Mouse (Mus musculus) large intestine, adult 2 months (tissue): ENCODE measurements at regions not wholly inside any gene's neighbourhood (a gene's known extent, or its start where the extent isn't known, plus 50 kb on each side); places are given as distances from the start of the nearest gene placed in this dataset.
A peak's percentile ranks its signal among the peaks of the same experiment; 100 is the strongest.

ENCODE experiments used
- DNase-seq: peaks from one replicate; pipeline ENCODE4 v3.0.0-alpha.2; 2012; ENCODE audit warnings: low read depth, low spot score
- WGBS: fragments of 180-500 bp; shearing (Covaris S2); methylation state at CpG from one replicate; pipeline ENCODE4 v1.1.7; 2018; 5-methylcytosine and 5-hydroxymethylcytosine counted together

GRCm38 (mm10) chr6:98872334-98872733 lies 529.8 kb upstream of the Gm765 start:
- WGBS, result 44% methylated on average over 3 of the region's 3 CpGs
- DNase-seq, result no peak

DNA sequence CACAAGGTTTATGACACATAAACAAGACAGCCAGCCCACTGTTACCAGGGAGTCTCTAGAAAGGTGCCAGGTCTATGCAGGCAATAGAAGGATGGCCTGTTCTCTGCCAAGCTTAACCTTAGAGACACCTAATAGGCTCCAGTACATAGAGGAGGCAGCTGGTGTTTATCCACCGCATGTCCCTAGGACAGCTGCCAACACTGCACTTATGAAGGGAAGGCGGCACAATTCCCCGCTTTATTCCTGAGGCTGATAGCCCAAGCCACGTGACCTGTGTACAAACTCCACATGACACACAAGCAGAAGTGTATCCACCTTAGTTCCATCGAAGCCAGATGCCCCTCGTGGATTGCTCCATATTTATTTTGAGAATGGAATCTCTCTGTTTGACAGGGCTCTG lies 527.2 kb upstream of the Gm765 start:
- no peak for DNase-seq
- 29% methylated on average over 6 of the region's 6 CpGs for WGBS

- no peak for DNase-seq
- WGBS, result 74% methylated on average over 2 of the region's 2 CpGs
Observed at GRCm38 (mm10) chr6:98864306-98864705, 521.8 kb upstream of the Gm765 start.

GRCm38 (mm10) chr6:98855958-98856357 lies 513.4 kb upstream of the Gm765 start:
- WGBS, result 95% methylated on average over 1 of the region's 1 CpGs
- DNase-seq, result no peak

DNA sequence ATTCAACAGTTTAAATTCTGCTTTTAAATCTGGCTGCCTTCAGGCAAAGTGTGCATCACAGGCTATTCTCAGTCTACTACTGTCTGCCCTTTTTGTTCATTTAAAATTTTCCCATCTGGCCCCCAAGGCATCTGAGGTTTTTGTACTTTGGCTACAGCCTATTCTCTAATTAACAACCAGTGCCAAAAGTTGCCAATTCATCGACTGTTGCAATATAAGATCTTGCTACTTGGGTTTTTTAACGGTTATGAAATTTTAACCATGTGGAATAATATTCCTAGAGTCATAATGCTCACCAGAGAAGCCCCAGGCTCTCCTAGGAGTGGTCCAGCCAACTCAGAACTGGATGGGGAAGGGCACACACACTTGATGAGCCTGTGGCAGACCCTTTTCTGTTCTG lies 508.4 kb upstream of the Gm765 start:
- DNase-seq, result no peak
- WGBS, result 80% methylated on average over 2 of the region's 2 CpGs

GRCm38 (mm10) chr6:98848835-98849234 lies 506.3 kb upstream of the Gm765 start:
- peak; percentile 65 for DNase-seq
- 37% methylated on average over 1 of the region's 1 CpGs for WGBS

GRCm38 (mm10) chr6:98846001-98846695 lies 503.6 kb upstream of the Gm765 start:
- no peak for DNase-seq

GRCm38 (mm10) chr6:98843598-98843997 lies 501.0 kb upstream of the Gm765 start:
- DNase-seq, result no peak
- WGBS, result 49% methylated on average over 5 of the region's 5 CpGs

More at GRCm38 (mm10) chr6:98846001-98846695, 503.6 kb upstream of the Gm765 start:
- WGBS, result 71% methylated on average over 5 of the region's 5 CpGs

DNA sequence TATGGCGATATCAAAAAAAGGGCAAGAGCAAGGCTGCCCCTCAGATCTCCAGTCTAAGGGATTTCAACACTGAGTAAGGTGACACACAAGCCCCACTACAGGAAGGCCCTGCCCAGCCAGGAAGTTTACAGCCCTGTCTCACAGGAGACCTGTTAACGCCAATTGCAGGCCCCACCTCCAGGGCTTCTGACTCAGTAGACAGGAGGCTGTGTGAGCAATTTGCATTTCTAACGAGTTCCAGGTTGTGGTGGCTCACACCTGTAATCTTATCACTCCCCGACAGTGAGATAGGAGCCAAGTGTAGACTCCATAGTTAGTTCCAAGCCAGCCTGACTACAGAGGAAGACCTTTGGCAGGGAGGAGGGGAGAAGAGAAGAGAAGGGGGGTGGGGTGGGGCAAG lies 500.4 kb upstream of the Gm765 start:
- peak; percentile 65 for DNase-seq

GRCm38 (mm10) chr6:98833922-98834321 lies 491.4 kb upstream of the Gm765 start:
- DNase-seq, result no peak
- WGBS, result 85% methylated on average over 7 of the region's 7 CpGs

More for the DNA sequence above, 500.4 kb upstream of the Gm765 start:
- 32% methylated on average over 4 of the region's 4 CpGs for WGBS

GRCm38 (mm10) chr6:98830191-98830590 lies 487.6 kb upstream of the Gm765 start:
- DNase-seq, result no peak
- 64% methylated on average over 4 of the region's 4 CpGs for WGBS

GRCm38 (mm10) chr6:98808046-98808445 lies 465.5 kb upstream of the Gm765 start:
- 90% methylated on average over 1 of the region's 1 CpGs for WGBS
- DNase-seq, result no peak

DNA sequence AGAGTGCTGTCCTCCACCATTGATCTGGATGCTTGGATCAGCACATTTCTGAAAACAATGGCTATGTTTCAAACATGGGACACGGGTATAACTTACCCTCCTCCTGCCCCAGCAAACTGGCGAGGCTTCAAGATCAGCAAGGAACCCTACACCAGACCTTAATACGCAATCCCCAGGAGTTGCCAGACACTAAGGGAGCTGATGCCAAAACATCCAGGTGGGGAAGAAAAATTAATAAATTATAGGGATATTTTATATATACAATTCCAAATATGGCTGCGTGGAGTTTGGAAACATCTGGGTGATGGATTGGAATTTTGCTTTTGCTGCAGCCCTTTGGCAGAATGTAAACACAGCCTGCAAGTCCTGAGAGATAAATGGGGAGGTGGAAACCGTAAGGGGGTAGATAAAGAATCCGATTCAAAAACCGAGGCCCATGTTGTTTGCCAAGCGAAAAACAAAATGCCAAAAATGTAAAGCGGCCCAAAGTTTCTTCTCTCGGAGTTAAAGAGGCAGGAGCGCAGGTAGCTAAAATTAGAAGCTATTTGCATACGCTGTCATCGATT lies 460.9 kb upstream of the Gm765 start:
- 74% methylated on average over 13 of the region's 13 CpGs for WGBS
- no peak for DNase-seq

- 32% methylated on average over 4 of the region's 4 CpGs for WGBS
Observed at GRCm38 (mm10) chr6:98801061-98801460, 458.5 kb upstream of the Gm765 start.

GRCm38 (mm10) chr6:98800040-98800439 lies 457.5 kb upstream of the Gm765 start:
- WGBS, result 60% methylated on average over 8 of the region's 8 CpGs
- no peak for DNase-seq

More at GRCm38 (mm10) chr6:98801061-98801460, 458.5 kb upstream of the Gm765 start:
- DNase-seq, result no peak

GRCm38 (mm10) chr6:98797778-98798177 lies 455.2 kb upstream of the Gm765 start:
- WGBS, result 72% methylated on average over 3 of the region's 3 CpGs
- DNase-seq, result no peak

GRCm38 (mm10) chr6:98797373-98797772 lies 454.8 kb upstream of the Gm765 start:
- WGBS, result 22% methylated on average over 6 of the region's 6 CpGs
- peak; percentile 19 for DNase-seq

DNA sequence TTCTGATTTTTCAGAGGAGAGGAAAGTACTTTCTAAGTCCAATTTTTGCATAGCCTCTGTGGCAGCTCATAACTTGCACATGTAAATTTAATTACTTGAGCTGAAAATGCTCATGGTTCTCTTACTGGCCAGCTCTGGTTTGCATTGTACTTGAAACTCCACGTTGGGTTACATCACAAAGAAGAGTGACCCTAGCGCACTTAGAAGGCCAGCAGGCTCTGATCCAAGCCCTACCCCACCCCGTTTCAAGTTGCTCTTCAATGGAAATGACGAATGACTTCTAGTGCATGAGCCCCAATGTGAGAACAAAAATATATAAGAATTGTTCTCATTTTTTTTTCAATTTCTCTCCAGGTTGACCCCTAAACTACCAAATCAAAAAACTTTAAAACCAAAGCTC lies 454.1 kb upstream of the Gm765 start:
- no peak for DNase-seq
- 63% methylated on average over 4 of the region's 4 CpGs for WGBS

- 80% methylated on average over 5 of the region's 5 CpGs for WGBS
- DNase-seq, result no peak
Observed at GRCm38 (mm10) chr6:98787422-98787821, 444.9 kb upstream of the Gm765 start.

- WGBS, result 81% methylated on average over 9 of the region's 9 CpGs
- DNase-seq, result no peak
Observed at GRCm38 (mm10) chr6:98782074-98782473, 439.5 kb upstream of the Gm765 start.

DNA sequence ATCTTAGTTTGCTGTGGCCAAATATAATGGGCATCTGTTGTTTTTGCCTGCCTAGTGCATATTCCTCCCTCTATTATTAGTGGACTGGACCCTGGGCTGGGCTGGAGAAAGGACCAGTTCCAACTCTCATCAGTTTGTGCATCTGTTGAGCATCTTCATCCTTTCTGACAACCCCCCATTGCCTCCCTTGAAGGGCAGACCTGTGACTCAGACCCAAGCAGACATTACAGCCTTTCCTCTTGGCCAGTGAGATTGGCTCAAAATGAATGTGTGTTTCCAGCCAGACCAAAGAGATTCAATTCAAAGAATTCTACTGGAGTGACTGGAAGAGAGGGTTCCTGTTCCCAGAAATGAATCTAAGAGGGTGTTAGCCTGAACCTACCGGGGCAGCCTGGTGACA lies 433.2 kb upstream of the Gm765 start:
- WGBS, result 81% methylated on average over 1 of the region's 1 CpGs
- DNase-seq, result no peak
